Mouse (Mus musculus): Measurements from ENCODE around the gene Dynlrb1.

GRCm38 (mm10) chr2:155299563-155299962, 63.2 kb downstream of the Dynlrb1 start:
- TF ChIP-seq SIN3A (IDR thresholded peaks at IDR 0.05; ENCODE audit: low read length): no peak
- TF ChIP-seq MXI1 (IDR thresholded peaks at IDR 0.05; ENCODE audit: low read depth, low read length): no peak
- no peak for TF ChIP-seq MAFK (IDR thresholded peaks at IDR 0.05; ENCODE audit: borderline replicate concordance, low read depth, low read length)
- TF ChIP-seq ZNF384 (IDR thresholded peaks at IDR 0.05; ENCODE audit: low read depth, low read length): no peak
- TF ChIP-seq CTCF (IDR thresholded peaks at IDR 0.05 in 2 of 3, conservative IDR thresholded peaks at IDR 0.05 in 1 of 3; ENCODE audit: control insufficient read depth in 1 of 3, insufficient read depth in 1 of 3, low read depth in 2 of 3, low read length in 3 of 3, poor library complexity in 1 of 3, severe bottlenecking in 1 of 3): no peak
- no peak for TF ChIP-seq CHD1 (IDR thresholded peaks at IDR 0.05; ENCODE audit: low read depth, low read length)
- TF ChIP-seq SMC3 (IDR thresholded peaks at IDR 0.05; ENCODE audit: low read depth, low read length): no peak
- no peak for TF ChIP-seq CHD2 (IDR thresholded peaks at IDR 0.05; ENCODE audit: low read length)
- no peak for TF ChIP-seq E2F4 (IDR thresholded peaks at IDR 0.05; ENCODE audit: borderline replicate concordance, low read depth, low read length)
